1 mouse cellular context compared by ENCODE assay signal in genomic region chr11:94987851-94988250, GRCm38 (mm10).
TF ChIP-seq lines count a peak whose summit lies in the region.

No protein-coding gene starts in this region.

TF ChIP-seq in MEL, 35 proteins besides CTCF, POLR2A, EP300 and RAD21:
- TF ChIP-seq ZKSCAN1 (IDR thresholded peaks at IDR 0.05; ENCODE audit: low read depth, low read length) = no peak
- TF ChIP-seq SIN3A (IDR thresholded peaks at IDR 0.05; ENCODE audit: low read length) = peak; percentile 90
- TF ChIP-seq MYB (IDR thresholded peaks at IDR 0.05; ENCODE audit: low read depth, low read length) = no peak
- 0 out of 2 replicates have a peak, but pooled peaks have one; percentile 6 for TF ChIP-seq ELF1 (IDR thresholded peaks at IDR 0.05; ENCODE audit: low read depth, low read length)
- peak; percentile 61 for TF ChIP-seq POLR2AphosphoS2 (IDR thresholded peaks at IDR 0.05; ENCODE audit: low read length)
- TF ChIP-seq RCOR1 (IDR thresholded peaks at IDR 0.05; ENCODE audit: low read depth, low read length) = peak; percentile 71
- TF ChIP-seq UBTF (IDR thresholded peaks at IDR 0.05; ENCODE audit: borderline replicate concordance, insufficient read depth, low read depth, low read length) = no peak
- TF ChIP-seq MAX (IDR thresholded peaks at IDR 0.05; ENCODE audit: low read length) = peak; percentile 64; the same call in 1 of the 2 replicates
- TF ChIP-seq HCFC1 (IDR thresholded peaks at IDR 0.05; ENCODE audit: low read depth, low read length) = peak; percentile 80
- no peak for TF ChIP-seq USF1 (IDR thresholded peaks at IDR 0.05; ENCODE audit: low read depth, low read length)
- TF ChIP-seq ZMIZ1 (IDR thresholded peaks at IDR 0.05; ENCODE audit: low read depth, low read length) = no peak
- no peak for TF ChIP-seq TBP (IDR thresholded peaks at IDR 0.05; ENCODE audit: low read depth, low read length)
- peak; percentile 73 for TF ChIP-seq GATA1 (IDR thresholded peaks at IDR 0.05; ENCODE audit: low read depth, low read length)
- TF ChIP-seq SMC3 (IDR thresholded peaks at IDR 0.05; ENCODE audit: low read depth, low read length) = no peak
- no peak for TF ChIP-seq JUND (IDR thresholded peaks at IDR 0.05; ENCODE audit: low read depth, low read length)
- peak; percentile 92 for TF ChIP-seq ETS1 (IDR thresholded peaks at IDR 0.05; ENCODE audit: low read depth, low read length)
- TF ChIP-seq NRF1 (IDR thresholded peaks at IDR 0.05; ENCODE audit: insufficient read depth, low read depth, low read length, poor library complexity, severe bottlenecking) = 0 out of 2 replicates have a peak, but pooled peaks have one; percentile 14
- TF ChIP-seq MAZ (IDR thresholded peaks at IDR 0.05; ENCODE audit: low read depth, low read length) = 0 out of 2 replicates have a peak, but pooled peaks have one; percentile 34
- peak; percentile 75 for TF ChIP-seq TCF12 (IDR thresholded peaks at IDR 0.05; ENCODE audit: low read depth, low read length)
- no peak for TF ChIP-seq KAT2A (conservative IDR thresholded peaks at IDR 0.05; ENCODE audit: low read depth, low read length)
- peak; percentile 20; the same call in 1 of the 2 replicates for TF ChIP-seq NELFE (IDR thresholded peaks at IDR 0.05; ENCODE audit: low read depth, low read length)
- TF ChIP-seq USF2 (IDR thresholded peaks at IDR 0.05; ENCODE audit: borderline replicate concordance in 1 of 2, insufficient read depth in 1 of 2, low read depth in 1 of 2, low read length in 2 of 2) = no peak
- TF ChIP-seq MEF2A (IDR thresholded peaks at IDR 0.05; ENCODE audit: extremely low read depth, insufficient replicate concordance, low read depth, low read length, poor library complexity, severe bottlenecking) = 0 out of 2 replicates have a peak, but pooled peaks have one; percentile 54
- peak; percentile 63; the same call in 1 of the 2 replicates for TF ChIP-seq MXI1 (IDR thresholded peaks at IDR 0.05; ENCODE audit: low read depth, low read length)
- 0 out of 2 replicates have a peak, but pooled peaks have one; percentile 66 for TF ChIP-seq MYC (IDR thresholded peaks at IDR 0.05; ENCODE audit: low read depth, low read length)
- no peak for TF ChIP-seq CHD2 (IDR thresholded peaks at IDR 0.05; ENCODE audit: low read length)
- no peak for TF ChIP-seq POLR2AphosphoS5 (IDR thresholded peaks at IDR 0.05; ENCODE audit: borderline replicate concordance, low read depth, low read length)
- no peak for TF ChIP-seq MAFK (IDR thresholded peaks at IDR 0.05; ENCODE audit: borderline replicate concordance, low read depth, low read length)
